Mouse (Mus musculus): ENCODE data around the gene Zfp59.

DNA sequence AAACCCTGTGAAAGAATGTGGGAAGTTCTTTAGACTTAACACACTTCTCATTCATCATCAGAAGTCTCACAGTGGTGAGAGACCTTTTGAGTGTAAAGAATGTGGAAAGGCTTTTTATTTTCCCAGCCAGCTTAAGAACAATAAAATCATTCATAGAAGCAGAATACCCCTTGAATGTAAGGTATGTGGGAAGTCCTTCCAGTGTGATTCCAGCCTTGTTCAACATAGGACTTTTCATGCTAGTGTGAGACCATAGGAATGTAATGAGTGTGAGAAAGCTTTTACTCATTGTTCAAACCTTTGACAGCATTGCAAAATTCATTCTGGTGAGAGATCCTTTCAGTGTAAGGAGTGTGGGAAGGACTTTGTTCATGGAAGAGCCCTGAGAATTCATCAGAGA is 43.8 kb upstream of the Zfp59 start:
- no peak for TF ChIP-seq MAX (IDR thresholded peaks at IDR 0.05; ENCODE audit: low read length)
- TF ChIP-seq MXI1 (IDR thresholded peaks at IDR 0.05; ENCODE audit: low read depth, low read length): no peak
- no peak for TF ChIP-seq ELF1 (IDR thresholded peaks at IDR 0.05; ENCODE audit: low read depth, low read length)
- no peak for TF ChIP-seq MAFK (IDR thresholded peaks at IDR 0.05; ENCODE audit: insufficient replicate concordance, low read length)
